Mouse (Mus musculus) gonadal fat pad, adult 2 months (tissue): ENCODE results near the gene Bcl2l10. TPM values are rescaled to one million over a fixed set of nuclear protein-coding genes. Genes with fewer than 3 reads are reported as not detected.
A peak's percentile ranks its signal among the peaks of the same experiment; 100 is the strongest.
"Not testable (repeated sequence)": the region's sequence is repeated elsewhere in the genome, so short reads cannot be mapped to it uniquely, and the experiment has no call there.

ENCODE experiments used
- DNase-seq: peaks from one replicate; pipeline ENCODE4 v3.0.0-alpha.2; 2012; ENCODE audit warnings: low read depth
- polyA plus RNA-seq: library from polyadenylated mRNA; depleted of rRNA; stranded (reverse); fragments of >200 nt; gene quantifications from 2 replicates; pipeline ENCODE4 v1.2.3, GENCODE M21; 2012

The Bcl2l10 gene
- polyA plus RNA-seq, 1 experiment, result 1.0 TPM

- no peak for DNase-seq
Measured at GRCm38 (mm10) chr9:75342433-75342832, 5.1 kb upstream of the Bcl2l10 start.

GRCm38 (mm10) chr9:75348066-75348465, 508 bp downstream of the Bcl2l10 start:
- no peak for DNase-seq

GRCm38 (mm10) chr9:75348641-75349040, 1.1 kb downstream of the Bcl2l10 start:
- DNase-seq, result no peak

- DNase-seq, result no peak
Measured at GRCm38 (mm10) chr9:75353094-75353493, 5.5 kb downstream of the Bcl2l10 start.

GRCm38 (mm10) chr9:75355783-75356182, 8.2 kb downstream of the Bcl2l10 start:
- no peak for DNase-seq

GRCm38 (mm10) chr9:75357087-75357654, 9.6 kb downstream of the Bcl2l10 start:
- DNase-seq, result no peak

GRCm38 (mm10) chr9:75361699-75362098, 14.1 kb downstream of the Bcl2l10 start:
- DNase-seq, result no peak

- DNase-seq, result peak; percentile 92
Measured at GRCm38 (mm10) chr9:75362201-75362600, 14.6 kb downstream of the Bcl2l10 start.

GRCm38 (mm10) chr9:75363001-75363400, 15.4 kb downstream of the Bcl2l10 start:
- DNase-seq, result no peak

- DNase-seq, result not testable (repeated sequence)
Measured at GRCm38 (mm10) chr9:75363702-75364101, 16.1 kb downstream of the Bcl2l10 start.

- DNase-seq, result no peak
Measured at GRCm38 (mm10) chr9:75365195-75365594, 17.6 kb downstream of the Bcl2l10 start.

- DNase-seq, result no peak
Measured at GRCm38 (mm10) chr9:75366191-75366590, 18.6 kb downstream of the Bcl2l10 start.

- DNase-seq, result no peak
Measured at GRCm38 (mm10) chr9:75368779-75369178, 21.2 kb downstream of the Bcl2l10 start.

- DNase-seq, result no peak
Measured at GRCm38 (mm10) chr9:75375606-75376005, 28.0 kb downstream of the Bcl2l10 start.

GRCm38 (mm10) chr9:75376428-75376827, 28.9 kb downstream of the Bcl2l10 start:
- no peak for DNase-seq

- DNase-seq, result no peak
Measured at GRCm38 (mm10) chr9:75378774-75379173, 31.2 kb downstream of the Bcl2l10 start.

GRCm38 (mm10) chr9:75382825-75383224, 35.3 kb downstream of the Bcl2l10 start:
- no peak for DNase-seq

GRCm38 (mm10) chr9:75383785-75384184, 36.2 kb downstream of the Bcl2l10 start:
- no peak for DNase-seq

GRCm38 (mm10) chr9:75384337-75384962, 36.9 kb downstream of the Bcl2l10 start:
- DNase-seq, result no peak

- DNase-seq, result peak; percentile 96
Measured at GRCm38 (mm10) chr9:75385218-75385974, 37.8 kb downstream of the Bcl2l10 start.

GRCm38 (mm10) chr9:75393251-75393650, 45.7 kb downstream of the Bcl2l10 start:
- no peak for DNase-seq

GRCm38 (mm10) chr9:75395971-75396370, 48.4 kb downstream of the Bcl2l10 start:
- no peak for DNase-seq

GRCm38 (mm10) chr9:75399069-75399468, 51.5 kb downstream of the Bcl2l10 start:
- DNase-seq, result no peak
